Mouse (Mus musculus) gastrocnemius, adult 8-10 months (tissue): ENCODE measurements around the gene Rad51c. TPM values are rescaled to one million over a fixed set of nuclear protein-coding genes. Genes with fewer than 3 reads are reported as not detected.
A peak's percentile ranks its signal among the peaks of the same experiment; 100 is the strongest.
"Not testable (repeated sequence)": the region's sequence is repeated elsewhere in the genome, so short reads cannot be mapped to it uniquely, and the experiment has no call there.

Experiments
- DNase-seq, 2 experiments: peaks; one replicate each; pipeline ENCODE4 v3.0.0; 2022; ENCODE audit warnings: low spot score in 2 of 2
- total RNA-seq, 4 experiments: library from RNA; stranded (reverse); gene quantifications; 2 replicates each; pipeline ENCODE4 v1.2.4; 2022

Gene Rad51c
- total RNA-seq, 4 experiments from 2014 or later, result 0.11 to 0.31 (median 0.24) TPM

- no peak for DNase-seq
Measured at GRCm38 (mm10) chr11:87432933-87433669, 28.3 kb upstream of the Rad51c start.

- no peak for DNase-seq
Measured at GRCm38 (mm10) chr11:87432447-87432846, 27.7 kb upstream of the Rad51c start.

- DNase-seq, result not testable (repeated sequence)
Measured at GRCm38 (mm10) chr11:87431813-87432212, 27.1 kb upstream of the Rad51c start.

GRCm38 (mm10) chr11:87430374-87430773 is 25.6 kb upstream of the Rad51c start:
- no peak for DNase-seq

GRCm38 (mm10) chr11:87429363-87429762 is 24.6 kb upstream of the Rad51c start:
- DNase-seq, result no peak

- no peak for DNase-seq
Measured at GRCm38 (mm10) chr11:87428051-87428673, 23.4 kb upstream of the Rad51c start.

GRCm38 (mm10) chr11:87427273-87428050 is 22.7 kb upstream of the Rad51c start:
- DNase-seq, result no peak

- peak; percentile 73 to 74 for DNase-seq
Measured at GRCm38 (mm10) chr11:87426450-87427250, 21.9 kb upstream of the Rad51c start.

- no peak for DNase-seq
Measured at GRCm38 (mm10) chr11:87426121-87426449, 21.3 kb upstream of the Rad51c start.

- no peak for DNase-seq
Measured at GRCm38 (mm10) chr11:87423551-87424325, 19.0 kb upstream of the Rad51c start.

GRCm38 (mm10) chr11:87422511-87423340 is 18.0 kb upstream of the Rad51c start:
- peak; percentile 75 to 77 for DNase-seq

GRCm38 (mm10) chr11:87421760-87422201 is 17.0 kb upstream of the Rad51c start:
- no peak for DNase-seq

- DNase-seq, result no peak
Measured at GRCm38 (mm10) chr11:87420861-87421260, 16.1 kb upstream of the Rad51c start.

- no peak for DNase-seq
Measured at GRCm38 (mm10) chr11:87416120-87416519, 11.4 kb upstream of the Rad51c start.

- DNase-seq, result not testable (repeated sequence)
Measured at GRCm38 (mm10) chr11:87413412-87413811, 8.7 kb upstream of the Rad51c start.

GRCm38 (mm10) chr11:87404111-87404853 is 472 bp downstream of the Rad51c start:
- DNase-seq, result peak; percentile 90 to 92

- DNase-seq, result no peak
Measured at GRCm38 (mm10) chr11:87398402-87398801, 6.4 kb downstream of the Rad51c start.

- DNase-seq, result no peak
Measured at GRCm38 (mm10) chr11:87393855-87394254, 10.9 kb downstream of the Rad51c start.

- no peak for DNase-seq
Measured at GRCm38 (mm10) chr11:87385676-87386075, 19.1 kb downstream of the Rad51c start.
